Mouse (Mus musculus) T-helper 1 cell (primary cell): Measurements from ENCODE around the gene Itpr2.

Experiments used
- in situ Hi-C: fragments of 300-600 bp; cut with MboI, MseI; formaldehyde crosslinking; loops from one replicate; pipeline ENCODE4 v1.15.1; 2025; ENCODE audit warnings: high pct_unique_total_duplicates

Itpr2 gene

GRCm38 (mm10) chr6:146230373-146230788 lies 271.6 kb downstream of the Itpr2 start:
- in situ Hi-C loops = loop anchor here (10.0 kb wide), 1 partner anchor 216 kb away; no protein-coding TSS in a partner anchor

- in situ Hi-C loops = loop anchor here (10.0 kb wide), 1 partner anchor 215 kb away; no protein-coding TSS in a partner anchor
Observed at GRCm38 (mm10) chr6:146229967-146230366, 272.1 kb downstream of the Itpr2 start.

- in situ Hi-C loops = no loop called here
Observed at GRCm38 (mm10) chr6:146229519-146229918, 272.5 kb downstream of the Itpr2 start.

- in situ Hi-C loops = no loop called here
Observed at GRCm38 (mm10) chr6:146228048-146228447, 274.0 kb downstream of the Itpr2 start.

GRCm38 (mm10) chr6:146222403-146223063 lies 279.5 kb downstream of the Itpr2 start:
- in situ Hi-C loops = no loop called here

- in situ Hi-C loops = no loop called here
Observed at GRCm38 (mm10) chr6:146221371-146222336, 280.4 kb downstream of the Itpr2 start.

GRCm38 (mm10) chr6:146220071-146220470 lies 282.0 kb downstream of the Itpr2 start:
- in situ Hi-C loops = no loop called here

- in situ Hi-C loops = loop anchor here (5.0 kb wide), 1 partner anchor 82 kb away; no protein-coding TSS in a partner anchor
Observed at GRCm38 (mm10) chr6:146219534-146219933, 282.5 kb downstream of the Itpr2 start.

- in situ Hi-C loops = loop anchor here (5.0 kb wide), 1 partner anchor 78 kb away; no protein-coding TSS in a partner anchor
Observed at GRCm38 (mm10) chr6:146215302-146215701, 286.7 kb downstream of the Itpr2 start.

- in situ Hi-C loops = no loop called here
Observed at GRCm38 (mm10) chr6:146212339-146212738, 289.7 kb downstream of the Itpr2 start.

GRCm38 (mm10) chr6:146211233-146211632 lies 290.8 kb downstream of the Itpr2 start:
- in situ Hi-C loops = no loop called here

- in situ Hi-C loops = loop anchor here (10.0 kb wide), 1 partner anchor 1164 kb away; no protein-coding TSS in a partner anchor
Observed at GRCm38 (mm10) chr6:146208983-146209382, 293.0 kb downstream of the Itpr2 start.

GRCm38 (mm10) chr6:146207204-146207959 lies 294.6 kb downstream of the Itpr2 start:
- in situ Hi-C loops = loop anchor here (10.0 kb wide), 1 partner anchor 1163 kb away; no protein-coding TSS in a partner anchor

GRCm38 (mm10) chr6:146205136-146205535 lies 296.9 kb downstream of the Itpr2 start:
- in situ Hi-C loops = loop anchor here (10.0 kb wide), 1 partner anchor 1160 kb away; no protein-coding TSS in a partner anchor

- in situ Hi-C loops = loop anchor here (10.0 kb wide), 1 partner anchor 1160 kb away; no protein-coding TSS in a partner anchor
Observed at GRCm38 (mm10) chr6:146204470-146204869, 297.6 kb downstream of the Itpr2 start.

GRCm38 (mm10) chr6:146197868-146198379 lies 304.1 kb downstream of the Itpr2 start:
- in situ Hi-C loops = loop anchor here (10.0 kb wide), 1 partner anchor 183 kb away; no protein-coding TSS in a partner anchor

GRCm38 (mm10) chr6:146196701-146197100 lies 305.3 kb downstream of the Itpr2 start:
- in situ Hi-C loops = loop anchor here (10.0 kb wide), 1 partner anchor 182 kb away; no protein-coding TSS in a partner anchor

- in situ Hi-C loops = loop anchor here (10.0 kb wide), 1 partner anchor 181 kb away; no protein-coding TSS in a partner anchor
Observed at GRCm38 (mm10) chr6:146195854-146196457, 306.1 kb downstream of the Itpr2 start.

GRCm38 (mm10) chr6:146191931-146192330 lies 310.1 kb downstream of the Itpr2 start:
- in situ Hi-C loops = loop anchor here (10.0 kb wide), 1 partner anchor 177 kb away; no protein-coding TSS in a partner anchor

- in situ Hi-C loops = loop anchor here (10.0 kb wide), 1 partner anchor 175 kb away; no protein-coding TSS in a partner anchor
Observed at GRCm38 (mm10) chr6:146190006-146190405, 312.0 kb downstream of the Itpr2 start.
